Mouse (Mus musculus): ENCODE data around the gene Tet2. TPM values are rescaled to one million over a fixed set of nuclear protein-coding genes. Genes with fewer than 3 reads are reported as not detected.
"Not testable (repeated sequence)": the region's sequence is repeated elsewhere in the genome, so short reads cannot be mapped to it uniquely, and the experiment has no call there.

The Tet2 gene
- polyA plus RNA-seq (2012; rRNA removed), result 13.8 and 16.9 TPM in 2 replicates

GRCm38 (mm10) chr3:133544551-133545303, at the start of gene Tet2:
Gene Tet2 (minus strand): TSS chr3:133545139.
- no peak for DNase-seq (ENCODE audit: low read depth)

GRCm38 (mm10) chr3:133592995-133593394, 48.1 kb upstream of the Tet2 start:
- not testable (repeated sequence) for DNase-seq (ENCODE audit: low read depth)

DNA sequence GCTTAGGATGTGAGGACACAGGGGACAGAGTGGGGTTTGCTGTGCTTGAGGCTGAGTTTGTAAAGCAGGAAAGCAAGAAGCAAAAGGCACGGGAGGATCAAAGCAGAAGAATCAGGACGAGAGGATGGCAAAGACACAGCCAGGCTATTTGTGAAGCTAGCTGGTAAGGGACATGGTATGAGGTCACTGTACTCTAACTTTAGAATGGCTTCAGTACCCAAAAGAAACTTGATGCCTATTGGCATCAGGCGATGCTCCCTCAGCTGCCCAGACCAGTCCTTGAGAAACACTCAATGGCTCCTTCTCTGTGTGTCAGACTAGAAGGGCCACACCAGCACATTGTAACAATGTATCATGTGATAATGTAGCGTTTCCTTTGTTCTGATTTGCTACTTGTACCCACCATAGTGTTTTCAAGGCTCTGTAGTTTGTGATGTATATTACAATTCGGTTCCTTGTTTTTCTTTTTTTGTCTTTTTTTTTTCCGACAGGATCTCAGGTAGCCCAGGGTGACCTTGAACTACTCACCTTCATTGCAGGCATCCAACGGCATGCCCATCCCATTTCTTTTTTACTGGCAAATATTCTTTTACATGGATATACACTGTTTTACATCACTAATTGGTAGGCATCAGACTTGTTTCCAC, 45.7 kb upstream of the Tet2 start:
- no peak for DNase-seq (ENCODE audit: low read depth)

DNA sequence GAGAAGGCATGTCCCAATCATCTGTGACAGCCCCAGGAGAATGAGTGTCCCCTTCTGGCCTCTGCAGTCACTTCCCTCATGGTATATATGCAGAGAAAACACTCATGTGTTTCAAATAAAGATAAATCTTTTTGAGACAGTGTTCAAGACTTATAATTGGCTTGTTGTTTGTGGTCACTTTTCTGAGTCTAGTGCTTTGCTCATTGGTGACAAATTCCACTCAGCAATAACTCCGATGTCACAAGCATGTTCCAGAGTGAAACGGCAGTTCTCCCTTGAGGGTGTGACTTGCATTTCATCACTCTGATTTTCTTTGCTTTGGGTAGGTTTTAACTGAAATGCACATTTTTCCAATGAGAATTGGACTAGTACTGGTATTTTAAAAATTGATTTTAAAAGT, 40.1 kb upstream of the Tet2 start:
- DNase-seq (ENCODE audit: low read depth), result no peak

DNA sequence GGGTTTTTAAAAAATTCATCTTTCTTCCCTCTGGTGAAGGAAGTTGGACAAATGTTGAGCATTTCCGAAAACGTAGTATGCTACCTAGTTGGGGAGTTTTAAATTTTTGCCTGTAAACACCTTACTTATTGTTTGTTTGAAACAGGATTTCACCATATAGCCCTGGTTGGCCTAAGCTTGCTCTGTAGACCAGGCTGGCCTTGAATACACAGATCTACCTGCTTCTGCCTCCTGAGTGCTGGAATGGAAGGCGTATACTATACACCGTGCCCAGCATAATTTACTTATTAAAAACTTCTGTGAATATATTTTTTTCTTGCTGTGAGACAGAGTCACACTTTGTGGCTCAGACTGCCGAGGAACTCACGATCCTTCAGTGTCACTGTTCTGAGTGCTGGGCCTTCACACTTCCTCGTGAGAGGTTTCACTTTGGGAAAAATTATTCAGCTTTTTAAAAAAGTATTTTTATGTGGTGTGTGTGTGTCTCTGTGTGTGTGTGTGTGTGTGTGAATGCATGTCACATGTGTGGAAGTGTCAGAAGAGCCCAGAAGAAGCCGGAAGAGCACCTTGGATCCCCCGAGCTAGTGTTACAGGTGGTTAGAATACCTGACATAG, 38.6 kb upstream of the Tet2 start:
- no peak for DNase-seq (ENCODE audit: low read depth)

- DNase-seq (ENCODE audit: low read depth), result no peak
Observed at GRCm38 (mm10) chr3:133582969-133583368, 38.0 kb upstream of the Tet2 start.

DNA sequence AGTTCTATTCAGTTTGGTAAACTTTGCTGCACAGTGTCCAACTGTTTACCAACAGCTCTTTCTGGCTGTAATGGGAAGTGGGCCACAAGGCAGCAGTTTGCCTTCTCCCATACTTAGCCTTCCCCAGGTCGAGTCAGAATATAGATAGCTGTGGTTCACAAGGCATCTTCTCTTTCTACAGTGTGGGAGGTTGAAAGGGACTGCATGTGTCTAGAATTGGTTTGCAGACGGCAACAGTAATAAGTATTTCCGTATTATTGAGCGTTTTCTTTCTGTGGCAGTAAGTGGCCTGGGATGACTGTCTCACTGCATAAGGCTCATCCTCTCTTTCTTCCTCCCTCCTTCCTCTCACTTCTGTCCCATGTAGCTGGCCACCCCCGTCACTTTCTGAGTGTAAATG, 37.2 kb upstream of the Tet2 start:
- DNase-seq (ENCODE audit: low read depth), result no peak

- DNase-seq (ENCODE audit: low read depth), result no peak
Observed at GRCm38 (mm10) chr3:133581541-133581940, 36.6 kb upstream of the Tet2 start.

GRCm38 (mm10) chr3:133579671-133580070, 34.7 kb upstream of the Tet2 start:
- DNase-seq (ENCODE audit: low read depth), result no peak

DNA sequence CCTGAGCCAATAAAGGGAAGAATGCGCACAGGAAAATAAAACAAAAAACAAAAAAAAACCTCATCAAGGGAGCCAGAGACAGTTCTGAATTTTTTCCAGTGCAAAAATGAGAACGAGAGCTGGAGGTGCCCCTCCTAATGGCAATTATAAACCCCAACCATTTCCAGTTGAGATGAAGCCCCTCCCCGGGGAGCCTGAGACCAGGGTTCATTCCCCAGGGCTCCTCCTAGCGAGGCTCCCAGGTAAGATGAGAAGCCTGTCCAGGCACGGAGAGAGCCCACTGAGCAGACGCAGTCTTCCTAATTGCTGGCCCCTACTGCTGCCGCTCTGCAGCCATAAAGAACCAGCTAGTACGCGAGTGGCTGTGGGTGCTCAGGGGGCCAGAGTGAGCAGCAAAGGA, 34.2 kb upstream of the Tet2 start:
- DNase-seq (ENCODE audit: low read depth), result no peak

GRCm38 (mm10) chr3:133574969-133575368, 30.0 kb upstream of the Tet2 start:
- DNase-seq (ENCODE audit: low read depth), result no peak

- no peak for DNase-seq (ENCODE audit: low read depth)
Observed at GRCm38 (mm10) chr3:133571961-133572360, 27.0 kb upstream of the Tet2 start.

DNA sequence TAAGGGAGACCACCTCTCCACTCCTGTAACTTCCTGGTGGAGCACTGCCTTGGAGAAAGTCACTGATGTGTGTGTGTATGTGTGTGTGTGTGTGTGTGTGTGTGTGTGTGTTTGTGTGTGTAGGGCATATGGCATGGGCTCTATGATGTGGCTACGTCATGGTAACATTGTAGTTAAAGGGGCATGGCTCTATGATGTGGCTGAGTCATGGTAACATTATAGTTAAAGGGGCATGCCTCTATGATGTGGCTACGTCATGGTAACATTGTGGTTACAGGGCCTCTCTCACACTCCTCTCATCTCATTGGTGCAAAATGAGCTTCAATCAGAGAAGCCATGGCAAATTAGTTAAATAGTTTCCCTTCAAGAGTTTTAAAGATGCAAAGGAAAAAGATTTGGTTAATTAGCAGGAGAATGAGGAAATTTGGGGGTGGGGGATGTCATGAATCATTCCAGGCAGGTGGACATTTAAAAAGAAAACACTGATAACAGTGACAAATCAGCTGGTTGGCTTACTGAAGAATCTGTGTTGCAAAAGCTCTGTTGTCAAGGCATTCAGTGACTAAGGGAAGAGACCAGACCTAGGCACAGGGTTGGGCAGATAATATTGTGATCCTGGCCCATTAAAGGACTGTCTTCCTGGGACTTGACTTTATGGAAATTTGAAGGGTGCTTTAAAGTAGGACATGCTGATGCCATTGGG, 18.7 kb upstream of the Tet2 start:
- no peak for DNase-seq (ENCODE audit: low read depth)

GRCm38 (mm10) chr3:133559413-133560114, 14.6 kb upstream of the Tet2 start:
- DNase-seq (ENCODE audit: low read depth), result no peak

- DNase-seq (ENCODE audit: low read depth), result no peak
Observed at GRCm38 (mm10) chr3:133557602-133558001, 12.7 kb upstream of the Tet2 start.

GRCm38 (mm10) chr3:133557154-133557553, 12.2 kb upstream of the Tet2 start:
- DNase-seq (ENCODE audit: low read depth), result no peak

DNA sequence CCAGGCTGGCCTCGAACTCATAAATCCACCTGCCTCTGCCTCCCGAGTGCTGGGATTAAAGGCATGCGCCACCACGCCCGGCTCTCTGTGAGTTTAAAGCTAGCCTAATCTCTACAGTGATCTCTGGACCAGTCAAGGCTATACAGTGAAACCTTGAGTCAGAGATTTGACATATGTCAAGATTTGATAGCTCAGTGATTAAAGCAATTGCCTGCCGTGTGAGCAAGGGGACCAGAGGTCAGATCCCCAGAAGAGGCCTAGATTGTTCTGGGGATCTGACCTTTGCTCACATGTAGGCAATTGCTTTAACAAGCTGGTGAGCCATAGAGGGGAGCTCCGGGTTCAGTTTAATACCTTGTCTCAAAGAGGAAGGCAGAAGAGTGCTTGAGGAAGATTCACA, 10.4 kb upstream of the Tet2 start:
- no peak for DNase-seq (ENCODE audit: low read depth)

- DNase-seq (ENCODE audit: low read depth), result no peak
Observed at GRCm38 (mm10) chr3:133554552-133555067, 9.7 kb upstream of the Tet2 start.

DNA sequence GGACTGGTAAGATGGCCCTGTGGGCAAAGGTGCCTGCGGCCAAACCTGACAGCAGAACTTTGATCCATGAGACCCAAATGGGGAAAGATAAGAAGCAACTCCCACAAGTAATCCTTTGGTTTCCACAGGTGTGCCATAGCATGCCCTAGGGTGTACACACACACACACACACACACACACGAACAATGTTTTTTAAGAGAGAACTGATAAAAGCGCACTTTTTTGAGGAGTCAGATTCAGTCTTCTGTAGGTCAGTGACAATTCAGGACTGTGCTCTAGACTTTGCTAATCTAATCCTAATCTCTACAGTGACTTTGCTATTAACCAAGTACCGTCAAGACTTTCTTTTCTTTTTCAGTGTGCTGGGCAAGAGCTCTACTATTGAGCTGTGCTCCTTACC, 9.2 kb upstream of the Tet2 start:
- no peak for DNase-seq (ENCODE audit: low read depth)

DNA sequence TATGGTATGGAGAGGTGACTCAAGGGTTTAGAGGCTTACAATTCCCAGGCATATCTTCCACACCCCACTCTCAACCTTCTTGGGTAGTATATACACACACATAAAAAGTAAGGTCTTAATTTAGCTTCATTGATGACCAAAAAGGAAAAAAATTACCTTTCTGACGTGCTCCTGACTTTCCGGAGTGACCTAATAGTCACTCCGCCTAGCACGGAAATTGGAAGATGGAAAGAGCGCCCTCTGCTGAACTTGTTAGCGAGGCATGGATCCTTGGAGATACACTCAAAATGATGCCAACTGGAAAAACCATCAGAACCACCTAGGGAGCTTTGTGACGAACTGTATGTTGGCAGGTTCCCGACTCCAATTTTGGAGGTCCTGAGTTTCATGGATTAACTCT, 7.0 kb upstream of the Tet2 start:
- no peak for DNase-seq (ENCODE audit: low read depth)

DNA sequence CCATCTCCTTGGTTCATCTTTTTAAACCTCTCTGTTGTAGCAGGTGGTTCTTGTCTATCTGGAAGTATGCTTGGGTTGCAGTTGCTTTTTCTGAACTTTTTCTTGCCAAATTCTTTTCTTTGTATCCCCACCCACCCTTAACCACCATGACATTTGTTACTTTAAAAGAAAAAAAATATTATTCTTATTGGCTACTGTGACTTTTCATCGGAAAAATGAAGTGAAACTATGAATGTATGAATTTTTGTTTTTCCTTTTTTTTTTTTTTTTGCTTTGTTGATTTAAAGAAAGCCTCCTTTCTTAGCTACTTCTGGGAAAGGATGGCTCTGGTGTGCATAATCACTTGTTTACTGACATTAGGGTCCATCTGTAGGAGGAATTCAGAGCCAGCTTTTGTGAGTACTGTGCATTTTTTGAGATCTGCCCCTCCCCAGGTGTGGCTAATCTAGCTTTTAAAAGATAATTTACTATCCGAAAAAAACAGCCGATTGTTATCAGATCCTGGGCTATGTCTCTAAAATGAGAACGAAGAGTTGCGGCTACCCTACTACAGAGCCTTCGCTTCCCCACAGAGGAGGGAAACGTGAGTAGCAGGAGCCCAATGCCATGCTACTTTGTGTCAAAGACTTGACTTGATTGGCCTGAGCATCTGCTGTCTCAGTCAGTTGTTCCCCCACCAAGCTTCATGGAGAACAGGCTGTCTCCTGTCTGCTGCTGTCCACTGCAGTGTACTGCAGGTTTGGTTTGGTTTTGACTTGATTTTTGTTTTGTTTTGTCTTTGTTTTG, 4.6 kb upstream of the Tet2 start:
- no peak for DNase-seq (ENCODE audit: low read depth)
